Mouse (Mus musculus) liver, embryonic 15.5 days (tissue): Measurements from ENCODE around the gene Rnf39. TPM values are rescaled to one million over a fixed set of nuclear protein-coding genes. Genes with fewer than 3 reads are reported as not detected.

ENCODE experiments used
- ATAC-seq: fragments of 200-750 bp; cut with Nextera tagmentation; 2 replicates; pipeline ENCODE4 v1.8.0; 2017; ENCODE audit warnings: moderate number of reproducible peaks, mild to moderate bottlenecking, moderate library complexity; ENCODE audit not compliant: insufficient read depth
- H3K27ac ChIP-seq: fragments of 300-500 bp; sonication (generic); replicated peaks from 2 replicates; pipeline ENCODE4 v1.5.1; 2015; ENCODE audit warnings: mild to moderate bottlenecking, inconsistent platforms
- H3K27me3 ChIP-seq: fragments of 300-500 bp; sonication (generic); 2 replicates; pipeline ENCODE4 v1.6.1; 2015; ENCODE audit warnings: mild to moderate bottlenecking, inconsistent platforms
- H3K36me3 ChIP-seq: fragments of 300-500 bp; sonication (generic); replicated peaks from 2 replicates; pipeline ENCODE4 v1.6.1; 2015; ENCODE audit warnings: moderate library complexity, mild to moderate bottlenecking, inconsistent platforms
- H3K4me1 ChIP-seq: fragments of 300-500 bp; sonication (generic); replicated peaks from 2 replicates; pipeline ENCODE4 v1.6.1; 2015; ENCODE audit warnings: inconsistent platforms
- H3K4me2 ChIP-seq: fragments of 300-500 bp; sonication (generic); 2 replicates; pipeline ENCODE4 v1.6.1; 2015; ENCODE audit warnings: moderate library complexity, mild to moderate bottlenecking, inconsistent platforms
- H3K4me3 ChIP-seq: fragments of 300-500 bp; sonication (generic); replicated peaks from 2 replicates; pipeline ENCODE4 v1.5.1; 2015; ENCODE audit warnings: mild to moderate bottlenecking, inconsistent platforms
- H3K9ac ChIP-seq: fragments of 300-500 bp; sonication (generic); 2 replicates; pipeline ENCODE4 v1.6.1; 2015; ENCODE audit warnings: moderate library complexity, mild to moderate bottlenecking, inconsistent platforms
- H3K9me3 ChIP-seq: fragments of 300-500 bp; sonication (generic); replicated peaks from 2 replicates; pipeline ENCODE4 v1.6.1; 2016; ENCODE audit warnings: inconsistent platforms
- WGBS: fragments of 180-500 bp; shearing (Covaris S2); methylation state at CpG from one replicate; pipeline ENCODE4 v1.1.7; 2015; ENCODE audit warnings: mixed read lengths; ENCODE audit not compliant: insufficient replicate concordance; 5-methylcytosine and 5-hydroxymethylcytosine counted together
- polyA plus RNA-seq: library from polyadenylated mRNA; unstranded; fragments of >200 nt; fragmentation: Nextera tagmentation; extraction: Ambion mirVana; gene quantifications from 2 replicates; pipeline ENCODE4 v1.2.1, GENCODE M21; 2015

Rnf39 gene
- 0.14 and 0.20 TPM in 2 replicates for polyA plus RNA-seq

DNA sequence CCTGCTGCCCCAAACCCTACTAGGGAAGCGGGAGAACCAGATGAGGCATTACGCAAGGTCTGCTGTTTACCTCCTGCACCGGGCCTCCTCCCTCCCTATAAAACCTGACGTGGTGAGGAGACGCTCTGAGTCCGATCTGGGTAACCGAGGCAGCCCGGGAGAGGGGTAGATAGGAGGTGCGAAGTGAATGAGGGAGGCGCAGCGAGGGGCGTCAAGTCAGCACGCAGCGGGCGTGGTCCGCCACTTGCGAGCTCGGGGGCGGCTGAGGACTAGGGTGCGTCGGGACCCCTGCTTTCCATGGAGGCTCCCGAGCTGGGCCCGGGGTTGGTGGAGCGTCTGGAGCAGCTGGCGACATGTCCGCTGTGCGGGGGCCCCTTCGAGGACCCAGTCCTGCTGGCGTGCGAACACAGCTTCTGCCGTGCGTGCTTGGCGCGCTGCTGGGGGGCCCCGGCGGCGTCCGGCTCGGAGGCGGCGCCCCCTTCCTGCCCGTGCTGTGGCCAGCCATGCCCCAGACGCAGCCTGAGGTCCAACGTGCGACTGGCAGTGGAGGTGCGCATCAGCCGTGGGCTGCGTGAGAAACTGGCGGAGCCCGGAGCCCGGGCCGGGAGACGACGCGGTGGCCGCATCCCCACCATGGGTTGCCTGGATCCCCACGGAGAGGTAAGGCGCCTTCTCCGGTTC, at the start of gene Rnf39:
TSS of gene Rnf39 (plus strand) at position 128 of the 681 bp plus-strand sequence.
- no peaks in the 10 kb centered on the region for H3K36me3 ChIP-seq
- WGBS, result 3% methylated on average over 58 of the region's 59 CpGs
- no peaks in the 10 kb centered on the region for H3K9me3 ChIP-seq
- peak within 1 kb of the TSS; percentile 24; the same call in 1 of the 2 replicates for H3K4me3 ChIP-seq
- no peak; the same call in 1 of the 2 replicates for ATAC-seq
- no peak within 1 kb of the TSS for H3K9ac ChIP-seq
- peaks cover 84% of the 10 kb centered on the region for H3K27me3 ChIP-seq
- no peak within 1 kb of the TSS for H3K27ac ChIP-seq
- H3K4me2 ChIP-seq, result peak within 1 kb of the TSS; percentile 51
- H3K4me1 ChIP-seq, result peaks cover 15% of the 10 kb centered on the region

DNA sequence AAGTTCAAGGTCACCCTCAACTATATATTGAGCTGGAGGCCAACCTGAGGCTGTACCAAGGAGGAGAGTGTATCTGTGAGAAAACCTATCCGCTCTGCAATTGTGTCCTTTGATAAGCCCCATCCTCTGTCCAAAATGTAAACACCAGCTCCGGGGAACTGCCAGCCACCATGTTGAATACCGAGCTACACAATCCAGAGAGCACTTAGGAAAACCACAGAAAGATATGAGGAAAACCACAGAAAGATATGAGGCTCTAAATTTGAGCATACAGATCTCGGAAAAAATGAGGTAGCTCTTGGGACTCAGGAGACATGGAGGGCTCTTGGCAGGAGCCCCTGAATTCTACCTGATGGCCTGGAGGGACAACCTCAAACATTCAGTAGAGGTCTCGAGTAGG, 49.3 kb upstream of the Rnf39 start:
- H3K36me3 ChIP-seq, result no peaks in the 10 kb centered on the region
- peaks cover 5% of the 10 kb centered on the region; the same call in 1 of the 2 replicates for H3K4me1 ChIP-seq
- H3K4me2 ChIP-seq, result no peak overlapping the region
- H3K9me3 ChIP-seq, result no peaks in the 10 kb centered on the region
- no peak overlapping the region for H3K27ac ChIP-seq
- peaks cover 60% of the 10 kb centered on the region for H3K27me3 ChIP-seq
- 13% methylated on average over 5 of the region's 5 CpGs for WGBS
- H3K4me3 ChIP-seq, result no peak overlapping the region
- no peak for ATAC-seq
- H3K9ac ChIP-seq, result no peak overlapping the region

DNA sequence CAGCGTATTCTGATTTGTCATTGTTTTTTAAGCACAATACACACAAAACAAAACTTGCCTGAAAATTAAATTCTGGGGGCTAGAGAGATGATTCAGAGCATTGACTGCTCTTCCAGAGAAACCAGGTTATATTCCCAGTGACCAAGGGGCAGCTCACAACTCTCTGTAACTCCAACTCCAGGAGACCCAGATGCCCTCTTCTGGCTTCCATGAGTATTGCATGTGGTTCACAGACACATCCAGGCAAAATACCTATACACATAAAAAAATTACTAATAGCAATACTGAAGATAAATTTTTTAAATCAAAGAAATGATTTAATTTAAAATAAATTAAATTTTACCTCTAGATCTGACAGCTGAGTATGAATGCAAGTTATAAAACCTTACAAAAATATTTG, 46.1 kb upstream of the Rnf39 start:
- no peaks in the 10 kb centered on the region for H3K36me3 ChIP-seq
- 77% methylated on average over 1 of the region's 1 CpGs for WGBS
- peaks cover 5% of the 10 kb centered on the region; the same call in 1 of the 2 replicates for H3K4me1 ChIP-seq
- H3K4me2 ChIP-seq, result no peak overlapping the region
- peaks cover 40% of the 10 kb centered on the region for H3K27me3 ChIP-seq
- H3K27ac ChIP-seq, result no peak overlapping the region
- ATAC-seq, result no peak
- no peak overlapping the region for H3K9ac ChIP-seq
- no peak overlapping the region for H3K4me3 ChIP-seq
- no peaks in the 10 kb centered on the region for H3K9me3 ChIP-seq

DNA sequence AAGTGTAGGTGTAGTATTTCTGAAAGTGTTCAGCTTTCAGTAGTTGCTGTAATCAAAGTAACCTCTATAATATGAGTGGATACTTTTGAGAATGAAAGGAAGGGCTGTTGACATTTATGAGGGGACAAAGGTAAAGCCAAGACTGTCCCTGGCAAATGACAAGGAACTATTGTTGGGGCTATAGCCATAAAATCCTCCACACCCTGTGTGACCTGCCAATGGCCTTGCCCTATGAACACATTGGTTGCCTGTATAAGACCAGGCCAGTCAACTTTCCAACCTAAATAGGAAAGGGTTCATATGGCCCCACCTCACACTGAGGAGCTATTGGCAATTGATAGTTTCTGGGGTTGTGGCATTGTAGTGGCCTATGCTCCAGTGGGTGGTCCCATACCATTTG, 45.7 kb upstream of the Rnf39 start:
- Histone ChIP-seq H3K36me3 (no peaks in the 10 kb centered on the region), H3K4me1 (peaks cover 5% of the 10 kb centered on the region; the same call in 1 of the 2 replicates), H3K27ac (no peak overlapping the region), H3K9me3 (no peaks in the 10 kb centered on the region), H3K9ac (no peak overlapping the region), H3K27me3 (peaks cover 38% of the 10 kb centered on the region), H3K4me3 (no peak overlapping the region), H3K4me2 (no peak overlapping the region)
- ATAC-seq, result no peak

DNA sequence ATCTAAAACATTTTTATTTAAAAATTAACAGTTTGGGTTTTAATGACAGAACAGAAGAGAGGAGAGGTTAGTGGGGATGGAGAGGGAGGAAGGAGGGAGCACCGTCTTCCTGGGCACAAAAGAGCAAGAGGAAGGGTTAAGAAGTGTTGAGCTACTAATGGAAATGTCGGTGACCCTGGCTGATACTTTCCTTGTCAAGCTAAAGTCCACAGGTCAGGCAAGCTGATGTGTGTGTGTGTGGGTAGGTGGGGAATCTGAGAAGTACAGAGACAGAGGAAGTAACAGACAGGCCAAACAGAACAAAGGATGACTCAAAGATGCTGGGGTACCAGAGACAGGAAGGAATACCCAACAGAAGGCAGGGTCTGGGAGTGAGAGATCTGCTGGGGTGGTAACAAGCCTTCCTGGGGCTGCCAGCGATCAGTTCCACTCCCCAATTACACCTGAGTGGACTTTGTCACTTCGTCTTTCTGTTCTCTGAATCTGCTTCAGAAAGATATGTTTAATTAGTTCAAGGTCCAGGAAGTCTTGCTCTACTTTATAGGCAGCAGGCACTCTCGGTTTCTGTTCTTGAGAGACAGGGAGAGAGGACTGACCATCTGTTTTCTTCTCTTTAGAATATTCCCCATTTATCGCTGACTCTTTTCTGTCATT, 45.0 kb upstream of the Rnf39 start, which contains the start of gene Trim31:
TSS of gene Trim31 (plus strand) at position 567 of the 654 bp plus-strand sequence.
- WGBS, result 41% methylated on average over 6 of the region's 6 CpGs
- Histone ChIP-seq H3K4me2 (no peak within 1 kb of the TSS), H3K27me3 (peaks cover 38% of the 10 kb centered on the region), H3K27ac (no peak within 1 kb of the TSS), H3K9ac (no peak within 1 kb of the TSS), H3K4me3 (no peak within 1 kb of the TSS), H3K4me1 (peaks cover 5% of the 10 kb centered on the region; the same call in 1 of the 2 replicates), H3K36me3 (no peaks in the 10 kb centered on the region), H3K9me3 (no peaks in the 10 kb centered on the region)
- no peak for ATAC-seq

DNA sequence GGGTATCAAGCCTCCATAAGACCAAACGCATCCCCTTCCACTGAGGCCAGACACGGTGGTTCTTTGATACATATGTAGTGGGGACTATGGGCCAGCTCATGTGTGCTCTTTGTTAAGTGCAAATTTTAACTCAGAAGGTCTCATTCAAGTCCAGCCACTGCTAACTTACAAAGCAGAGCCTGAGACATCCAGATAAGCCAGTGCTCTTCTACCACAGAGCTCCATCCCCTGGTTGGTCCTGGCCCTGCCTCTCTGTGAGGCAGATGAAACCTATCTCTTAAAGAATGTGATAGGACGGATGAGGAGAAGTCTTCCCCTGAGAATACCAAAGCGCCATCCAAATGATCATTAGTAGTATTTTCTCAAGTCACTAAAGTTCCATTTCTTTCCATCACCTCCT, 43.3 kb upstream of the Rnf39 start:
- H3K4me2 ChIP-seq, result no peak overlapping the region
- ATAC-seq, result no peak
- H3K27ac ChIP-seq, result no peak overlapping the region
- H3K9me3 ChIP-seq, result no peaks in the 10 kb centered on the region
- WGBS, result 56% methylated on average over 4 of the region's 4 CpGs
- H3K36me3 ChIP-seq, result no peaks in the 10 kb centered on the region
- no peak overlapping the region for H3K4me3 ChIP-seq
- H3K4me1 ChIP-seq, result no peaks in the 10 kb centered on the region
- no peak overlapping the region for H3K9ac ChIP-seq
- H3K27me3 ChIP-seq, result peaks cover 29% of the 10 kb centered on the region

DNA sequence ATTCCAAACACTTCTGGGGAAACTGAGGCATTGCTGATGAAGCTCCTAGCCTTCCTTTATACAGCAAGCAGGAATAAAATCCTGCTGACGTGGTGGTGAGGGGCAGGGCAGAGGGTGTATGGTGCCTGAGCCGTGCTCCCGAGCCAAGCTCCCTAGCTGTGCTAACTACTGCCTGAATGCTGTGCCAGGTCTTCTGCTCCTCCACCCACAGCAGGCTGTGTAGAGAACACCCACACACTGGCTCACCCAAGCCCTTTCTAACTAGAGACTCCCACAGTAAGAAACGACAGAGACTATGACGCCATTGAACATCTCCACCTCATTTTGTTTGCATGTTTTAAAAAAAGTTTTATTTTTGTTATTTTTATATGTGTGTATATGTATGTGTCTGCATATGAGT, 42.7 kb upstream of the Rnf39 start:
- Histone ChIP-seq H3K36me3 (no peaks in the 10 kb centered on the region), H3K27me3 (peaks cover 25% of the 10 kb centered on the region), H3K4me3 (no peak overlapping the region), H3K9me3 (no peaks in the 10 kb centered on the region), H3K4me1 (no peaks in the 10 kb centered on the region), H3K9ac (no peak overlapping the region), H3K4me2 (no peak overlapping the region), H3K27ac (no peak overlapping the region)
- no peak for ATAC-seq
- WGBS, result 54% methylated on average over 5 of the region's 5 CpGs

DNA sequence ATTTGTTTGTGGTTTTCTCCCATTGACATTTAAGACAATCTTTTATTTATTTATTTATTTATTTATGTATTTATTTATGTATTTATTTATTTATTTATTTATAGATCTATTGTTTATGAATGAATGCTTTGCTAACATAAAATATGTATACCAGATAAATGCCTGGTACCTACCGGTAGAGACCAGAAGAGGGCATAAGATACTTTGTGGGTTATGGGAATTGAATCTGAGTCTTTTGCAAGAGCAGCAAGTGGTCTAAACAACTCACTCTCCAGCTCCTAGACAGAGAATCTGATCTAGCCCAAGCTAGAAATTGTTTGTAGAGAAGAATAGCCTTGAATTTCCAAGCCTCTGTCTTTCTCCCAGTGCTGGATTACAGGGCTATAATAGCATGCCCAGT, 42.0 kb upstream of the Rnf39 start:
- no peaks in the 10 kb centered on the region for H3K36me3 ChIP-seq
- no peak for ATAC-seq
- no peak overlapping the region for H3K9ac ChIP-seq
- no peak overlapping the region for H3K4me3 ChIP-seq
- H3K27ac ChIP-seq, result no peak overlapping the region
- WGBS, result 32% methylated on average over 1 of the region's 1 CpGs
- H3K4me2 ChIP-seq, result no peak overlapping the region
- H3K4me1 ChIP-seq, result no peaks in the 10 kb centered on the region
- no peaks in the 10 kb centered on the region for H3K9me3 ChIP-seq
- peaks cover 28% of the 10 kb centered on the region for H3K27me3 ChIP-seq

DNA sequence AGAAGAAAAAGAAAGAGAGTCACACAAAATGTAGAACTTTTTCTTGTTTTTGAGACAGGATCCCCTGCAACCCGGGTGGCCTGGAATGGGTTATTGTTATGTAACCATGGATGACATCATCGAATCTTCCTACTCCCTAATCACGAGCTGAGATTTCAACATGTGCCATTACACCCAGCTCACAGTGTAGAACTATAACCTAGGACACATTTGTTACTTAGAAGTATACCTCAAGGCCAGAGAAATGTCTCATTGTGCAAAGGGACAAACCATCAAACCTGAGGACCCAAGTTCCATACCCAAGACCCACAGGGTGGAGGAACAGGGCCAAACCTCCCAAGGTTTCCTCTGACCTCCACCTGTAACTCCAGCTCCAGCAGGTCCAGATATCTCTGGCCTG, 39.1 kb upstream of the Rnf39 start:
- H3K36me3 ChIP-seq, result no peaks in the 10 kb centered on the region
- ATAC-seq, result no peak
- WGBS, result 33% methylated on average over 3 of the region's 3 CpGs
- peaks cover 22% of the 10 kb centered on the region for H3K27me3 ChIP-seq
- H3K4me2 ChIP-seq, result no peak overlapping the region
- no peak overlapping the region for H3K4me3 ChIP-seq
- no peaks in the 10 kb centered on the region for H3K4me1 ChIP-seq
- no peak overlapping the region for H3K9ac ChIP-seq
- no peak overlapping the region for H3K27ac ChIP-seq
- H3K9me3 ChIP-seq, result no peaks in the 10 kb centered on the region

DNA sequence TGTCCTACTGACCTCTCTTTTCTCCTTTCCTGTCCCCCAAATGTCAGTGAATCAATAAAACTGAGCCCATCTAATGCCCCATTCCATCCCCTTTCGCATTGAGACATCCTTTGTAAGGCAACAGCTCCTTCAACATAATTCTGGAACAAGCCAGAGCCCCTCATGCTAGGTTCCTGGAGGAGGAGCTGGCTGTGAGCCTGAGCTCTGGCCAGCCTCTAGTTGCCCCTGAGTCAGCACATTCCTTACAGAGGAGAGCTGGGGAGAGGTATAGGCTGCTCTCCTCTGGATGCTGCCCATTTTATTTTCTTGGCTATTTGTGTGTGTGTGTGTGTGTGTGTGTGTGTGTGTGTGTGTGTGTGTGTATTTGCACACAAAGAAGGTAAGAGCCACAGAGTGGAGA, 34.5 kb upstream of the Rnf39 start:
- Histone ChIP-seq H3K4me3 (no peak overlapping the region), H3K9me3 (no peaks in the 10 kb centered on the region), H3K4me2 (no peak overlapping the region), H3K27ac (no peak overlapping the region), H3K27me3 (peaks cover 31% of the 10 kb centered on the region), H3K36me3 (no peaks in the 10 kb centered on the region), H3K4me1 (no peaks in the 10 kb centered on the region), H3K9ac (no peak overlapping the region)
- WGBS, result 35% methylated on average over 1 of the region's 1 CpGs
- ATAC-seq, result no peak

DNA sequence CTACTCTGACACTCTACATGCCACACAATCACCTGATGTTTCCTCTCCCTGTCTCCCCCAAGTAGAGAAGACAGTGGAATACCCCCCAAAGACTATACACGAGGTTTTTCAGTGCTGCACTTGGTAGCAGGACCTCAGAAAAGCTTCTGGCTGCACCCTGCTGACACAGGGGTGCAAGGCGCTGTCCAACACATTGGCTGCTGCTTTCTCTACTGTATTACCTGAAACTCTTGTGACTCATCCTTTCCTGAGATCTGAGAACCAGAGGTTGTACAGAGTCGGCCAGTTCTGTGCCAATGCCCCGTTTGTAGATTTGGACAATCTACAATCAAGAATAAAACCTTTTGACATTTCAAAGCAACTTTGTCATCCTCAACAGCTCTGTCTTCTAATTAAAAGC, 32.9 kb upstream of the Rnf39 start:
- no peak overlapping the region for H3K4me2 ChIP-seq
- no peaks in the 10 kb centered on the region for H3K4me1 ChIP-seq
- no peak overlapping the region for H3K4me3 ChIP-seq
- no peak for ATAC-seq
- no peaks in the 10 kb centered on the region for H3K9me3 ChIP-seq
- 38% methylated on average over 4 of the region's 4 CpGs for WGBS
- H3K27ac ChIP-seq, result no peak overlapping the region
- H3K27me3 ChIP-seq, result peaks cover 39% of the 10 kb centered on the region
- no peaks in the 10 kb centered on the region for H3K36me3 ChIP-seq
- H3K9ac ChIP-seq, result no peak overlapping the region
